Mouse (Mus musculus) hindbrain, embryonic 16.5 days (tissue): ENCODE results near the gene Ganab. TPM values are rescaled to one million over a fixed set of nuclear protein-coding genes. Genes with fewer than 3 reads are reported as not detected.

ENCODE experiments used
- ATAC-seq: fragments of 200-750 bp; cut with Nextera tagmentation; 2 replicates; pipeline ENCODE4 v1.8.0; 2017; ENCODE audit warnings: moderate TSS enrichment, moderate library complexity
- H3K27ac ChIP-seq: fragments of 300-500 bp; sonication (generic); 2 replicates; pipeline ENCODE4 v1.5.1; 2014; ENCODE audit warnings: low read depth, mild to moderate bottlenecking, control low read depth, low read length, moderate library complexity
- H3K27me3 ChIP-seq: fragments of 300-500 bp; sonication (generic); replicated peaks from 2 replicates; pipeline ENCODE4 v1.6.1; 2014; ENCODE audit warnings: low read length; ENCODE audit not compliant: control insufficient read depth, insufficient read depth
- H3K36me3 ChIP-seq: fragments of 300-500 bp; sonication (generic); 2 replicates; pipeline ENCODE4 v1.6.1; 2014; ENCODE audit warnings: mild to moderate bottlenecking, low read length, moderate library complexity, mixed read lengths; ENCODE audit not compliant: control insufficient read depth, insufficient read depth
- H3K4me1 ChIP-seq: fragments of 300-500 bp; sonication (generic); 2 replicates; pipeline ENCODE4 v1.6.1; 2014; ENCODE audit warnings: low read depth, low read length; ENCODE audit not compliant: control insufficient read depth, insufficient read depth
- H3K4me2 ChIP-seq: fragments of 300-500 bp; sonication (generic); 2 replicates; pipeline ENCODE4 v1.6.1; 2014; ENCODE audit warnings: mild to moderate bottlenecking, low read length, control low read depth, moderate library complexity
- H3K4me3 ChIP-seq: fragments of 300-500 bp; sonication (generic); 2 replicates; pipeline ENCODE4 v1.5.1; 2014; ENCODE audit warnings: mild to moderate bottlenecking, low read length, control low read depth, moderate library complexity
- H3K9ac ChIP-seq: fragments of 300-500 bp; sonication (generic); 2 replicates; pipeline ENCODE4 v1.6.1; 2014; ENCODE audit warnings: low read depth, mild to moderate bottlenecking, control low read depth, low read length, moderate library complexity
- H3K9me3 ChIP-seq: fragments of 300-500 bp; sonication (generic); 2 replicates; pipeline ENCODE4 v1.6.1; 2014; ENCODE audit warnings: mild to moderate bottlenecking, low read length, moderate library complexity; ENCODE audit not compliant: control insufficient read depth
- WGBS: fragments of 180-500 bp; shearing (Covaris S2); extraction: QIAGEN DNeasy Blood & Tissue Kit; methylation state at CpG from one replicate; pipeline ENCODE4 v1.1.7; 2014; 5-methylcytosine and 5-hydroxymethylcytosine counted together
- polyA plus RNA-seq: library from polyadenylated mRNA; unstranded; fragments of >200 nt; fragmentation: Nextera tagmentation; extraction: Ambion mirVana; gene quantifications from 2 replicates; pipeline ENCODE4 v1.2.1, GENCODE M21; 2015

Gene Ganab
- polyA plus RNA-seq, 1 experiment from 2014 or later, result 72.1 TPM

- no peak overlapping the region for H3K27ac ChIP-seq
- peaks cover 55% of the 10 kb centered on the region for H3K36me3 ChIP-seq
- no peaks in the 10 kb centered on the region for H3K9me3 ChIP-seq
- H3K4me1 ChIP-seq, result peaks cover 16% of the 10 kb centered on the region
- 90% methylated on average over 7 of the region's 7 CpGs for WGBS
- no peak overlapping the region for H3K4me3 ChIP-seq
- H3K4me2 ChIP-seq, result no peak overlapping the region
- ATAC-seq, result no peak
- H3K27me3 ChIP-seq, result no peaks in the 10 kb centered on the region
- H3K9ac ChIP-seq, result no peak overlapping the region
These were observed 49.1 kb downstream of the Ganab start for GRCm38 (mm10) chr19:8946929-8947328.

GRCm38 (mm10) chr19:8950190-8950589 is 52.3 kb downstream of the Ganab start:
- WGBS, result 89% methylated on average over 5 of the region's 5 CpGs
- no peak overlapping the region for H3K4me3 ChIP-seq
- no peak overlapping the region for H3K4me2 ChIP-seq
- peaks cover 19% of the 10 kb centered on the region for H3K4me1 ChIP-seq
- H3K36me3 ChIP-seq, result peaks cover 52% of the 10 kb centered on the region
- H3K27me3 ChIP-seq, result no peaks in the 10 kb centered on the region
- ATAC-seq, result no peak
- no peaks in the 10 kb centered on the region for H3K9me3 ChIP-seq
- no peak overlapping the region for H3K9ac ChIP-seq
- H3K27ac ChIP-seq, result no peak overlapping the region

- no peaks in the 10 kb centered on the region for H3K27me3 ChIP-seq
- no peak overlapping the region for H3K4me3 ChIP-seq
- H3K27ac ChIP-seq, result peak overlapping the region; percentile 86
- H3K36me3 ChIP-seq, result peaks cover 41% of the 10 kb centered on the region
- no peak overlapping the region for H3K4me2 ChIP-seq
- 73% methylated on average over 9 of the region's 9 CpGs for WGBS
- H3K4me1 ChIP-seq, result peaks cover 22% of the 10 kb centered on the region
- ATAC-seq, result no peak
- no peaks in the 10 kb centered on the region for H3K9me3 ChIP-seq
- H3K9ac ChIP-seq, result no peak overlapping the region
These were observed 54.4 kb downstream of the Ganab start for GRCm38 (mm10) chr19:8952241-8952640.

- WGBS, result 2% methylated on average over 46 of the region's 46 CpGs
- Histone ChIP-seq H3K27me3 (no peaks in the 10 kb centered on the region), H3K4me2 (peak within 1 kb of the TSS; percentile 68), H3K4me3 (peak within 1 kb of the TSS; percentile 69), H3K9me3 (no peaks in the 10 kb centered on the region), H3K27ac (peak within 1 kb of the TSS; percentile 86), H3K36me3 (peaks cover 31% of the 10 kb centered on the region), H3K9ac (peak within 1 kb of the TSS; percentile 73), H3K4me1 (peaks cover 22% of the 10 kb centered on the region)
- ATAC-seq, result peak; percentile 97
These were observed 55.5 kb downstream of the Ganab start, which contains the start of gene Tut1 for GRCm38 (mm10) chr19:8953135-8954039. Gene Tut1, plus strand, starts transcription at chr19:8953847.

GRCm38 (mm10) chr19:8954171-8954570 is 56.3 kb downstream of the Ganab start:
- H3K4me3 ChIP-seq, result peak overlapping the region; percentile 69
- peak overlapping the region; percentile 73 for H3K9ac ChIP-seq
- WGBS, result 9% methylated on average over 9 of the region's 9 CpGs
- peak overlapping the region; percentile 68 for H3K4me2 ChIP-seq
- H3K36me3 ChIP-seq, result peaks cover 27% of the 10 kb centered on the region
- no peak for ATAC-seq
- H3K9me3 ChIP-seq, result no peaks in the 10 kb centered on the region
- H3K27me3 ChIP-seq, result no peaks in the 10 kb centered on the region
- H3K4me1 ChIP-seq, result peaks cover 22% of the 10 kb centered on the region
- peak overlapping the region; percentile 71 for H3K27ac ChIP-seq

GRCm38 (mm10) chr19:8962256-8962655 is 64.4 kb downstream of the Ganab start:
- WGBS, result 98% methylated on average over 2 of the region's 2 CpGs
- no peaks in the 10 kb centered on the region for H3K9me3 ChIP-seq
- H3K9ac ChIP-seq, result no peak overlapping the region
- no peak overlapping the region for H3K27ac ChIP-seq
- ATAC-seq, result no peak
- H3K36me3 ChIP-seq, result peaks cover 51% of the 10 kb centered on the region
- H3K4me2 ChIP-seq, result no peak overlapping the region
- H3K4me1 ChIP-seq, result peaks cover 2% of the 10 kb centered on the region
- no peak overlapping the region for H3K4me3 ChIP-seq
- H3K27me3 ChIP-seq, result no peaks in the 10 kb centered on the region

- Histone ChIP-seq H3K4me2 (no peak overlapping the region), H3K9ac (no peak overlapping the region), H3K4me1 (peaks cover 12% of the 10 kb centered on the region), H3K27me3 (no peaks in the 10 kb centered on the region), H3K27ac (no peak overlapping the region), H3K4me3 (no peak overlapping the region), H3K9me3 (no peaks in the 10 kb centered on the region), H3K36me3 (peaks cover 42% of the 10 kb centered on the region)
- 92% methylated on average over 11 of the region's 11 CpGs for WGBS
- no peak for ATAC-seq
These were observed 67.2 kb downstream of the Ganab start for GRCm38 (mm10) chr19:8965075-8965474.

- no peak for ATAC-seq
- Histone ChIP-seq H3K27me3 (no peaks in the 10 kb centered on the region), H3K9ac (no peak overlapping the region), H3K4me1 (peaks cover 12% of the 10 kb centered on the region), H3K36me3 (peaks cover 42% of the 10 kb centered on the region), H3K9me3 (no peaks in the 10 kb centered on the region), H3K4me2 (peak overlapping the region; percentile 49), H3K4me3 (no peak overlapping the region; the same call in 1 of the 2 replicates), H3K27ac (peak overlapping the region; percentile 52; the same call in 1 of the 2 replicates)
- WGBS, result 84% methylated on average over 8 of the region's 8 CpGs
These were observed 67.9 kb downstream of the Ganab start for GRCm38 (mm10) chr19:8965771-8966170.

- peaks cover 46% of the 10 kb centered on the region for H3K36me3 ChIP-seq
These were observed 68.3 kb downstream of the Ganab start for GRCm38 (mm10) chr19:8966198-8966589.

More at GRCm38 (mm10) chr19:8966198-8966589, 68.3 kb downstream of the Ganab start:
- Histone ChIP-seq H3K27ac (peak overlapping the region; percentile 67), H3K4me1 (peaks cover 12% of the 10 kb centered on the region), H3K4me3 (peak overlapping the region; percentile 72), H3K4me2 (peak overlapping the region; percentile 49), H3K27me3 (no peaks in the 10 kb centered on the region), H3K9ac (peak overlapping the region; percentile 53), H3K9me3 (no peaks in the 10 kb centered on the region)
- ATAC-seq, result no peak
- 40% methylated on average over 5 of the region's 5 CpGs for whole genome bisulfite sequencing
